Mouse (Mus musculus) embryonic facial prominence, embryonic 12.5 days (tissue): ENCODE measurements around the gene Trpm5. TPM values are rescaled to one million over a fixed set of nuclear protein-coding genes. Genes with fewer than 3 reads are reported as not detected.

Experiments used
- polyA plus RNA-seq: library from polyadenylated mRNA; unstranded; fragments of >200 nt; fragmentation: Nextera tagmentation; extraction: Ambion mirVana; gene quantifications from 2 replicates; pipeline ENCODE4 v1.2.1, GENCODE M21; 2016

The Trpm5 gene
- polyA plus RNA-seq, 1 experiment from 2014 or later, result 6.2 TPM

Other genes with a start within 250 kb of the Trpm5 start
- gene Th, start 163.5 kb downstream of the Trpm5 start, polyA plus RNA-seq, result 4.8 and 7.1 TPM in 2 replicates
- gene Ascl2, start 125.4 kb downstream of the Trpm5 start, polyA plus RNA-seq, result 0.29 and 0.51 TPM in 2 replicates
- gene Tspan32, start 89.6 kb downstream of the Trpm5 start, polyA plus RNA-seq, result 1.9 and 3.3 TPM in 2 replicates
- gene Cd81, start 41.9 kb downstream of the Trpm5 start, polyA plus RNA-seq, result 318 and 332 TPM in 2 replicates
- 106 and 107 TPM in 2 replicates for gene Tssc4, start 25.4 kb downstream of the Trpm5 start, polyA plus RNA-seq
- 0.73 and 2.0 TPM in 2 replicates for gene Kcnq1, start 11.7 kb upstream of the Trpm5 start, polyA plus RNA-seq